23 mouse cellular contexts compared by ENCODE assay signal in the genomic region with DNA sequence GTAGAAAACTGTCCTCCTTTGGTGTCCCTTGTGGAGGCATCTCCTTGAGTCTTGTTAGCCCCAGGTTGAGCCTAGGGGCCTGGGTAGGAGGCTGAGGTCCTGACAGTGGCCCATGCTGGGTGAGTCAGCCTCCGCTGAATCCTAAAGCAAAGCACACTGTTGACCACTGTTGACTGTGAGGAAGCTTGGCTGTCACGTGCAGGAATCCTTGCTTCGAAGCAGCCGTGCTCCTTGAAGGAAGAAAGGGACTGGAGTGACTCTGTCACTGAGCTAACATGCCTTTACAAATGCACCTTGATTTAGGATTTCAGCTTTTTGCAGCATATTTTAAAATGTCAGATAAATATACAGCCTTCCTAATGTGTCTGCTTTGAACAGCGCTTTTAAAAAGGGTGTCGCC.
DNase-seq lines count a peak whose midpoint lies in the region; ATAC-seq and TF ChIP-seq lines count a peak whose summit lies in the region.
"Had no signal": no experiment of that assay in that cellular context is flagged by ENCODE, and none has a peak within 500 bp of the region (broad histone marks: within the 10 kb centered on the region; RNA-seq: fewer than 3 reads in every experiment).

No protein-coding gene starts in this region.

- H3K27me3 ChIP-seq in hindbrain, embryonic 12.5 days = no peaks in the 10 kb centered on the region
- H3K27me3 ChIP-seq in hindbrain, postnatal 0 days (ENCODE audit: insufficient read depth, low read length) = no peaks in the 10 kb centered on the region
- H3K27me3 ChIP-seq in neural tube, embryonic 11.5 days (ENCODE audit: control insufficient read depth, insufficient read depth, low read length) = no peaks in the 10 kb centered on the region
- H3K27me3 ChIP-seq in neural tube, embryonic 15.5 days (replicated peaks) = no peaks in the 10 kb centered on the region
- no peaks in the 10 kb centered on the region for H3K27me3 ChIP-seq in limb, embryonic 14.5 days (ENCODE audit: control insufficient read depth, insufficient read depth, low read length)
- H3K27me3 ChIP-seq in stomach, embryonic 15.5 days (replicated peaks) = no peaks in the 10 kb centered on the region
- H3K27me3 ChIP-seq: embryonic facial prominence, embryonic 12.5 days; limb, embryonic 12.5 days; Patski had no signal

- H3K9me3 ChIP-seq in hindbrain, embryonic 12.5 days (replicated peaks) = no peaks in the 10 kb centered on the region
- H3K9me3 ChIP-seq in hindbrain, postnatal 0 days (ENCODE audit: low read length) = no peaks in the 10 kb centered on the region
- H3K9me3 ChIP-seq in neural tube, embryonic 11.5 days (ENCODE audit: control insufficient read depth, low read length) = no peaks in the 10 kb centered on the region
- H3K9me3 ChIP-seq in neural tube, embryonic 15.5 days (replicated peaks) = no peaks in the 10 kb centered on the region
- no peaks in the 10 kb centered on the region for H3K9me3 ChIP-seq in limb, embryonic 14.5 days (ENCODE audit: control insufficient read depth, low read length)
- H3K9me3 ChIP-seq in stomach, embryonic 15.5 days = no peaks in the 10 kb centered on the region
- H3K9me3 ChIP-seq: embryonic facial prominence, embryonic 12.5 days; limb, embryonic 12.5 days had no signal

- no peak for ATAC-seq in hindbrain, embryonic 12.5 days (ENCODE audit: low FRiP score)
- ATAC-seq in hindbrain, postnatal 0 days = no peak
- ATAC-seq in neural tube, embryonic 11.5 days (ENCODE audit: insufficient read depth, low FRiP score, low TSS enrichment) = no peak
- ATAC-seq in neural tube, embryonic 15.5 days (ENCODE audit: low FRiP score) = no peak
- ATAC-seq in limb, embryonic 14.5 days (ENCODE audit: low FRiP score, low read depth) = no peak
- no peak for ATAC-seq in stomach, embryonic 15.5 days (ENCODE audit: insufficient read depth, low FRiP score, low read depth)
- ATAC-seq: inflammation-experienced regulatory T-cells, adult 6 months; Patski had no signal

- no peak for TF ChIP-seq POLR2A in limb, embryonic 14.5 days (IDR thresholded peaks at IDR 0.05; ENCODE audit: borderline replicate concordance, extremely low read depth, insufficient read depth, insufficient read length)

- H3K27ac ChIP-seq in hindbrain, embryonic 12.5 days = no peak overlapping the region
- no peak overlapping the region for H3K27ac ChIP-seq in hindbrain, postnatal 0 days
- 0 out of 2 replicates have a peak overlapping the region, but pooled peaks have one; percentile 34 for H3K27ac ChIP-seq in neural tube, embryonic 11.5 days (ENCODE audit: low read depth, low read length)
- no peak overlapping the region for H3K27ac ChIP-seq in neural tube, embryonic 15.5 days (replicated peaks)
- peak overlapping the region; percentile 20; the same call in 1 of the 2 replicates for H3K27ac ChIP-seq in limb, embryonic 14.5 days (replicated peaks; ENCODE audit: low read depth, low read length)
- H3K27ac ChIP-seq in stomach, embryonic 15.5 days = peak overlapping the region; percentile 57; the same call in 1 of the 2 replicates
- H3K27ac ChIP-seq: embryonic facial prominence, embryonic 12.5 days; heart, adult 2 months; left cerebral cortex, adult 2 months; limb, embryonic 12.5 days; liver, embryonic 14.5 days; macrophage had no signal

- H3K9ac ChIP-seq in hindbrain, embryonic 12.5 days = 0 out of 2 replicates have a peak overlapping the region, but pooled peaks have one; percentile 0
- no peak overlapping the region for H3K9ac ChIP-seq in hindbrain, postnatal 0 days (replicated peaks; ENCODE audit: low read length)
- no peak overlapping the region for H3K9ac ChIP-seq in neural tube, embryonic 11.5 days (ENCODE audit: low read length)
- no peak overlapping the region for H3K9ac ChIP-seq in neural tube, embryonic 15.5 days (replicated peaks)
- H3K9ac ChIP-seq in limb, embryonic 14.5 days (ENCODE audit: low read depth, low read length, severe bottlenecking) = no peak overlapping the region; the same call in 1 of the 2 replicates
- H3K9ac ChIP-seq in stomach, embryonic 15.5 days = no peak overlapping the region
- H3K9ac ChIP-seq: embryonic facial prominence, embryonic 12.5 days; limb, embryonic 12.5 days; liver, embryonic 14.5 days had no signal

- H3K36me3 ChIP-seq in hindbrain, embryonic 12.5 days = no peaks in the 10 kb centered on the region
- no peaks in the 10 kb centered on the region for H3K36me3 ChIP-seq in hindbrain, postnatal 0 days (ENCODE audit: insufficient read depth, low read length)
- H3K36me3 ChIP-seq in neural tube, embryonic 11.5 days (ENCODE audit: control insufficient read depth, insufficient read depth, low read length) = no peaks in the 10 kb centered on the region; the same call in 1 of the 2 replicates
- no peaks in the 10 kb centered on the region for H3K36me3 ChIP-seq in neural tube, embryonic 15.5 days
- H3K36me3 ChIP-seq in limb, embryonic 14.5 days (ENCODE audit: control insufficient read depth, insufficient read depth, low read length) = 0 out of 2 replicates have a peak, but pooled peaks cover 5% of the 10 kb centered on the region
- no peaks in the 10 kb centered on the region for H3K36me3 ChIP-seq in stomach, embryonic 15.5 days

- H3K4me3 ChIP-seq in hindbrain, embryonic 12.5 days = no peak overlapping the region
- H3K4me3 ChIP-seq in hindbrain, postnatal 0 days (ENCODE audit: low read length) = no peak overlapping the region
- no peak overlapping the region for H3K4me3 ChIP-seq in neural tube, embryonic 11.5 days (ENCODE audit: low read depth, low read length)
- no peak overlapping the region for H3K4me3 ChIP-seq in neural tube, embryonic 15.5 days (replicated peaks)
- H3K4me3 ChIP-seq in limb, embryonic 14.5 days (replicated peaks; ENCODE audit: low read length) = no peak overlapping the region
- no peak overlapping the region for H3K4me3 ChIP-seq in stomach, embryonic 15.5 days (replicated peaks)
- H3K4me3 ChIP-seq: embryonic facial prominence, embryonic 12.5 days; heart, adult 2 months; left cerebral cortex, adult 2 months; limb, embryonic 12.5 days had no signal

- H3K4me2 ChIP-seq in hindbrain, embryonic 12.5 days (replicated peaks) = no peak overlapping the region
- no peak overlapping the region for H3K4me2 ChIP-seq in hindbrain, postnatal 0 days (ENCODE audit: low read depth, low read length)
- no peak overlapping the region for H3K4me2 ChIP-seq in neural tube, embryonic 11.5 days (ENCODE audit: low read depth)
- H3K4me2 ChIP-seq in neural tube, embryonic 15.5 days = no peak overlapping the region
- no peak overlapping the region for H3K4me2 ChIP-seq in limb, embryonic 14.5 days (replicated peaks; ENCODE audit: low read depth, low read length, severe bottlenecking)
- H3K4me2 ChIP-seq in stomach, embryonic 15.5 days = no peak overlapping the region
- H3K4me2 ChIP-seq: embryonic facial prominence, embryonic 12.5 days; limb, embryonic 12.5 days had no signal

- DNase-seq in hindbrain, postnatal 0 days (ENCODE audit: low spot score) = no peak
- no peak for DNase-seq in neural tube, embryonic 11.5 days (ENCODE audit: low spot score)
- no peak for DNase-seq in limb, embryonic 14.5 days (ENCODE audit: low spot score)
- DNase-seq in kidney, adult 18-20 months = no peak
- DNase-seq in layer of hippocampus, postnatal 25 days (ENCODE audit: extremely low spot score in 1 of 2, low spot score in 1 of 2) = no peak
- DNase-seq: cerebellum, adult 9-11 months; gastrocnemius, postnatal 10 days; heart, adult 2 months; heart, postnatal 36 days; kidney, adult 9 months; kidney, postnatal 25 days; right cerebral cortex, postnatal 25 days; thymus, postnatal 4 days had no signal

- H3K4me1 ChIP-seq in hindbrain, embryonic 12.5 days = peaks cover 97% of the 10 kb centered on the region
- peaks cover 33% of the 10 kb centered on the region; the same call in 1 of the 2 replicates for H3K4me1 ChIP-seq in hindbrain, postnatal 0 days (ENCODE audit: insufficient read depth, low read length)
- H3K4me1 ChIP-seq in neural tube, embryonic 11.5 days (ENCODE audit: control insufficient read depth, insufficient read depth, low read length) = peaks cover 90% of the 10 kb centered on the region
- H3K4me1 ChIP-seq in neural tube, embryonic 15.5 days = peaks cover 82% of the 10 kb centered on the region
- H3K4me1 ChIP-seq in limb, embryonic 14.5 days (ENCODE audit: control insufficient read depth, insufficient read depth, low read length) = peaks cover 65% of the 10 kb centered on the region
- peaks cover 58% of the 10 kb centered on the region for H3K4me1 ChIP-seq in stomach, embryonic 15.5 days

- 63% methylated on average over 6 of the region's 6 CpGs for WGBS in hindbrain, embryonic 12.5 days
- WGBS in hindbrain, postnatal 0 days = 67% methylated on average over 6 of the region's 6 CpGs
- 66% methylated on average over 6 of the region's 6 CpGs for WGBS in neural tube, embryonic 11.5 days
- 49% methylated on average over 6 of the region's 6 CpGs for WGBS in neural tube, embryonic 15.5 days
- 59% methylated on average over 6 of the region's 6 CpGs for WGBS in limb, embryonic 14.5 days
- WGBS in stomach, embryonic 15.5 days = 48% methylated on average over 6 of the region's 6 CpGs

- no peak for TF ChIP-seq CTCF in hindbrain, postnatal 0 days (IDR thresholded peaks at IDR 0.05; ENCODE audit: low read depth)

Comparison
In these comparisons a context has a peak if more than half of its experiments do, and no peak if none do; other contexts are left out.
1. H3K27ac ChIP-seq: peak in neural tube, embryonic 11.5 days (single experiment), limb, embryonic 14.5 days (single experiment) and stomach, embryonic 15.5 days (single experiment); none in hindbrain, embryonic 12.5 days (single experiment), hindbrain, postnatal 0 days (single experiment) and neural tube, embryonic 15.5 days (single experiment).